Mouse (Mus musculus) G1E (cell line): ENCODE data around the gene Fbxo11. TPM values are rescaled to one million over a fixed set of nuclear protein-coding genes. Genes with fewer than 3 reads are reported as not detected.
"Not testable (repeated sequence)": the region's sequence is repeated elsewhere in the genome, so short reads cannot be mapped to it uniquely, and the experiment has no call there.

Experiments used
- ATAC-seq: 2 replicates; pipeline ENCODE4 v1.8.0; 2016; ENCODE audit warnings: mild to moderate bottlenecking; ENCODE audit not compliant: insufficient number of reproducible peaks, poor library complexity, low FRiP score, severe bottlenecking; ENCODE audit errors: extremely low read depth
- DNase-seq: peaks from one replicate; pipeline ENCODE4 v3.0.0; 2012; ENCODE audit warnings: low spot score
- H3K27me3 ChIP-seq: 2 replicates; pipeline ENCODE4 v1.6.1; 2012; ENCODE audit warnings: mild to moderate bottlenecking, low read length, inconsistent platforms; ENCODE audit not compliant: insufficient read depth
- H3K36me3 ChIP-seq: replicated peaks from 2 replicates; pipeline ENCODE3; 2012; ENCODE audit warnings: mild to moderate bottlenecking, inconsistent platforms
- H3K4me1 ChIP-seq: 2 replicates; pipeline ENCODE4 v1.6.1; 2012; ENCODE audit warnings: low read depth, low read length, inconsistent platforms, mixed read lengths; ENCODE audit not compliant: insufficient read depth
- H3K4me3 ChIP-seq: 2 replicates; pipeline ENCODE4 v1.5.1; 2012; ENCODE audit warnings: low read depth, mild to moderate bottlenecking, inconsistent platforms, low read length, moderate library complexity, mixed read lengths
- H3K9me3 ChIP-seq: replicated peaks from 2 replicates; pipeline ENCODE4 v1.6.1; 2012; ENCODE audit warnings: inconsistent platforms
- CTCF ChIP-seq: IDR thresholded peaks from 2 replicates; pipeline ENCODE4 v1.5.1; 2012; ENCODE audit warnings: low read depth, low read length, inconsistent platforms, mixed read lengths
- GATA1 ChIP-seq: IDR thresholded peaks from 2 replicates; pipeline ENCODE4 v1.6.1; 2012; ENCODE audit warnings: borderline replicate concordance, low read length, inconsistent platforms, mixed read lengths
- GATA2 ChIP-seq: IDR thresholded peaks from 2 replicates; pipeline ENCODE4 v1.6.1; 2012; ENCODE audit warnings: low read depth, low read length, inconsistent platforms, borderline replicate concordance
- POLR2AphosphoS5 ChIP-seq: IDR thresholded peaks from 2 replicates; pipeline ENCODE4 v1.6.1; 2012; ENCODE audit warnings: low read depth, low read length, inconsistent platforms; ENCODE audit not compliant: insufficient replicate concordance
- TAL1 ChIP-seq: conservative IDR thresholded peaks from 2 replicates; pipeline ENCODE4 v1.6.1; 2012; ENCODE audit warnings: low read depth, low read length, inconsistent platforms, mixed read lengths
- polyA plus RNA-seq: library from polyadenylated mRNA; stranded (reverse); fragments of >175 nt; gene quantifications from 2 replicates; pipeline ENCODE4 v1.2.3, GENCODE M21; 2012
- total RNA-seq, 2 experiments: library from RNA; stranded (forward) in 1 of 2; stranded (reverse) in 1 of 2; fragments of 200-1000 nt in 1 of 2; fragments of >200 nt in 1 of 2; fragmentation: Nextera tagmentation in 1 of 2; gene quantifications; 2 replicates each; pipeline ENCODE4 v1.2.3; 2014 to 2017

The Fbxo11 gene
- total and polyA plus RNA-seq, 3 experiments, result 2.9 to 78.7 (median 25.8) TPM

DNA sequence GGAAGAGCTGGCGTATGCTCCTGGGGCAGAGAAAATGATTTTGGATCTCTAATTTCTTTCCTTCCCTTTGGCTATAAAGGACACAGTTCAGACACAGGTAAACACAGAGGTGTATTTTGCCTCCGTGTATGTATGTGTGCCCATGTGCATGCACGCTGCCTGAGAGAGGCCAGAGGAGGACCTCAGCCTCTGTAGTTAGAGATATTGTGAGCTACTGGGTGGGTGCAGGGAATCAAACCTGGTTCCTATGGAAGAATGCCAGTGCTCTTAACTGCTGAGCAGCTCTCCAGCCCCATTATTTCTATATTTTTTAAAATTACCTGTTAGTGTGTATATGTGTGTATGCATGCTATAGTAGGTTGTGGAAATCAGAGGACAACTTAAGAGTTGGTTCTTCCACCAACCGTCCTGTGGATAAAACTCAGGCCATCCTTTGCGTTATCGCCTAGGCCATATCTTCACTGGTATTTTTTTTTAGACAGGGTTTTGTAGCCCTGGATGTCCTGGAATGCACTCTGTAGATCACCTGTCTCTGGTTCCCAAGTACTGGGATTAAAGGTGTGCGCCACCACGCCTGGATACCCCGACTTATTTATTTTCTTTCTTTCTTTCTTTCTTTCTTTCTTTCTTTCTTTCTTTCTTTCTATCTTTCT is 88.8 kb downstream of the Fbxo11 start:
- H3K9me3 ChIP-seq, result peaks cover 12% of the 10 kb centered on the region
- peak overlapping the region; percentile 96 for H3K4me3 ChIP-seq
- H3K36me3 ChIP-seq, result peaks cover 38% of the 10 kb centered on the region
- DNase-seq (no peak), ATAC-seq (0 out of 2 replicates have a peak, but pooled peaks have one; percentile 17)
- no peaks in the 10 kb centered on the region for H3K27me3 ChIP-seq
- no peak for TF ChIP-seq TAL1
- TF ChIP-seq POLR2AphosphoS5, result no peak
- no peak for TF ChIP-seq GATA2
- no peak for TF ChIP-seq CTCF
- no peak for TF ChIP-seq GATA1
- peaks cover 58% of the 10 kb centered on the region for H3K4me1 ChIP-seq

DNA sequence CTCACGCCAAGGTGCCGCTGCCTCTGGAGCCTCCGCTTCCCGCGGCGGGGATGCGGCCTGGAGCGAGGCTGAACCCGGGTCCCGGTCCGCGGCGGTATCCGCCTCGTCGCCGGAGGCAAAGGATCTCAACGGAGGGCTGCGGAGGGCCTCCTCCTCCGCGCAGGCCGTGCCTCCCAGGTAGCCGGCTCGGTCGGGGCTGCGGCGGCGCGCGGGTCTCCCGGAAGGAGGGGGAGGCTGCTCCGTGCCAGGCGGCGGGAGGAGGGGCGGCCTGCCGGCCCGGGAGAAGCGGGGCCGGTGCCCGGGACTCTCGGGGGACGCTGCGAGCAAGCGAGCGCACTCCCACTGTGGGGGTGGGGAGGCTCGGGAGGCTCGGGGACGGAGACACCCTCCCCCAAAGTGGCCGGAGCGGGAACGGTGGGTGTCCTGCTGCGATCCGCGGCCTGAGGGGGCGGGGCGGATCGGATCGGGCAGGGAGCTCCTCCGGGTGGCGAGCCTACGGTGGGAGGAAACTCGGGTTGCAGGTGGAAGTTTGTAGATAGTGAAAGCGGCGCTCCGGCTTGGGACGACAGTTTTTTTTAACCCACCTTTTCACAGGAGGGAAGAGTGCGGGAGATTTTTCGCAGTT is 89.8 kb downstream of the Fbxo11 start:
- DNase-seq (peak; percentile 58), ATAC-seq (peak; percentile 12; the same call in 1 of the 2 replicates)
- no peaks in the 10 kb centered on the region for H3K27me3 ChIP-seq
- TF ChIP-seq POLR2AphosphoS5 (no peak), GATA1 (no peak), GATA2 (no peak), TAL1 (no peak)
- H3K4me3 ChIP-seq, result peak overlapping the region; percentile 96
- peaks cover 51% of the 10 kb centered on the region for H3K4me1 ChIP-seq
- peaks cover 12% of the 10 kb centered on the region for H3K9me3 ChIP-seq
- H3K36me3 ChIP-seq, result peaks cover 29% of the 10 kb centered on the region

DNA sequence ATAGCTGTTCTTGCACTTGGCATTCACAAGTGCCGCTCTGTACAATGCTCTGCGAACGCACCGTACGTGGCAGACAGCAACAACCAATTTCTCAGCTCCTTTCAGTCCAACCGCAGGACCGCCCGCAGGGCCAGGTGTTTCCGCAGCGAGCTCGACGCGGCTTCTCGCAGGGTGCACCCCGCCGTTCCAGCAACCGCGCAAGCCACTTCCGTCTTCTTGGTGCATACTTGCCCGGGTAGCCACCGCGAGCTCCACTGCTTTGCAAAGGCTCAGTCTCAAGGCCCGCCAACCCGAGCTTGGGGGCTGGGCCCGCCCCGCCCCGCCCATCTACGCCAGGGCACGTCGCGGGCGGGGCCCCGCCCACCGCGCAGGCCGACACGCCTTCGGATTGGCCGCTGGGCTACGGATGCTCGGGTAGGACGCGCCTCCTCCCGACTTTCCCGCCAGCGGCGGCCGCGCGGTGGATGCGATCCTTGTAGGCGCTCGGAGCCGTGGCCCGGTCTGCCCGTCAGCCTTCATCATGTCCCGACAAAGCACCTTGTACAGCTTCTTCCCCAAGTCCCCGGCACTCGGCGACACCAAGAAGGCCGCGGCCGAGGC is 90.4 kb downstream of the Fbxo11 start, which contains the start of gene Msh6:
TSS of gene Msh6 (plus strand) at position 434 of the 600 bp plus-strand sequence.
- peaks cover 48% of the 10 kb centered on the region for H3K4me1 ChIP-seq
- DNase-seq, result peak; percentile 90
- ATAC-seq, result peak; percentile 84
- H3K4me3 ChIP-seq, result peak within 1 kb of the TSS; percentile 96
- no peaks in the 10 kb centered on the region for H3K27me3 ChIP-seq
- TF ChIP-seq GATA1 (no peak), TAL1 (no peak), POLR2AphosphoS5 (no peak), GATA2 (no peak)
- peaks cover 22% of the 10 kb centered on the region for H3K36me3 ChIP-seq
- peaks cover 12% of the 10 kb centered on the region for H3K9me3 ChIP-seq

DNA sequence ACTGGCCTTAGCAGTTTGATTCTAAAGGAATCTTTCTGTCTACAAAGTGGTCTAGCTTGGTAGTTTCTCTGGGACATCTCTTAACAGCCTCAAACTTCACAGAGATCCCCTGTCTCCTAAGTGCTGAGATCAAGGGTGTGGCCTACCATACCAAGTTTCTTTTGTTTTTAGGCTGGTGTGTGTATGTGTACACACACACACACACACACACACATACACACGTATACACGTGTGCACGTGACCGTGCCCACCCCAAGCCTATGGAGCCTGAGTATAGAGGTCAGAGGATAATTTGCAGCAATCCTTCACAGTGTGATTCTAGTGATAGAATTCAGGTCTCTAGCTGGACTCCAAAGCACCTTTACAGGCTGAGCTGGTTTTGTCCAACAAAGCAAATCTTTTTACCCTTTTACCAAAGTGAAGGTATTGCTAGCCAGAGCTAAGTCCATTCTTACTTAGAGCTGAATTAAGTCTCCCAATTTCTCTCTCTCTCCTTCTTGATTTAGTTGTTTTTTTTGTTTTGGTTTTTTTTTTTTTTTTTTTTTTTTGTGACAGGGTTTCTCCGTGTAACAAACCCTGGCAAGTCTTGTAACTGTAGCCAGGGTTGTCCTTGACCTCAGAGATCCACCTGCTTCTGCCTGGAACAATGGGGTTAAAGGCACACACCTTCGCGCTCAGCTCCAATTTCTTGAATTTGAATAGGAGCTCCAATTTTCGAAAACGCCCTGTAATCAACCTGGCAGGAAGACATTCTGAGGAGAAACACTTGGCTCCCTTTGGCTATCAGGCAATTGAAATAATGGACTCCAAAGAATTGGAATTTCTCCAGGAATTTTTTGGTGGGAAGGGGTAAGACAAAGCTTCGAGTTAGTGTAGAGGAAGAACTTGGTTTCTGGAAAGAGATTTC is 91.6 kb downstream of the Fbxo11 start:
- Histone ChIP-seq H3K4me3 (no peak overlapping the region), H3K4me1 (peaks cover 42% of the 10 kb centered on the region), H3K27me3 (no peaks in the 10 kb centered on the region), H3K9me3 (peaks cover 12% of the 10 kb centered on the region), H3K36me3 (peaks cover 15% of the 10 kb centered on the region)
- DNase-seq (no peak), ATAC-seq (no peak)
- TF ChIP-seq GATA2, result no peak
- no peak for TF ChIP-seq CTCF
- no peak for TF ChIP-seq POLR2AphosphoS5
- TF ChIP-seq TAL1, result no peak
- no peak for TF ChIP-seq GATA1

DNA sequence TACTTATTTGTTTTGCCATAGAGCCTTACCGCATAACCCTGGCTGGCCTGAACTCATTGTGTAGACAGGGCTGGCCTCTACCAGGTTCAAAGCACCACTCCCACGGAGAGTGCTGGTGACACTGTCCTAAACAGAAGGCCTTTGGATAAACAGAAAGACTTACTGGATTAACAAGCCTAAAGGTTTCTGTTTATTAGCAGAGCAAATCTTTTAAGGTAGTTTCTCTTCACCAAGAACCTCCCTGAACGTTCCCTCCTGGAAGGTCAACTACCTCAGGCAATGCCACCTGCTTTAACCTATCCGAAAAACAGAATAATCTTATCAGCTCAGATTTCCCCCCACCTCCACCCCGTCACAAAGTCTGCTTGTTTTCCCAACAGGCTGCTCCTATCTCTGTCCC is 92.2 kb downstream of the Fbxo11 start:
- Histone ChIP-seq H3K9me3 (peaks cover 12% of the 10 kb centered on the region), H3K27me3 (no peaks in the 10 kb centered on the region)

DNA sequence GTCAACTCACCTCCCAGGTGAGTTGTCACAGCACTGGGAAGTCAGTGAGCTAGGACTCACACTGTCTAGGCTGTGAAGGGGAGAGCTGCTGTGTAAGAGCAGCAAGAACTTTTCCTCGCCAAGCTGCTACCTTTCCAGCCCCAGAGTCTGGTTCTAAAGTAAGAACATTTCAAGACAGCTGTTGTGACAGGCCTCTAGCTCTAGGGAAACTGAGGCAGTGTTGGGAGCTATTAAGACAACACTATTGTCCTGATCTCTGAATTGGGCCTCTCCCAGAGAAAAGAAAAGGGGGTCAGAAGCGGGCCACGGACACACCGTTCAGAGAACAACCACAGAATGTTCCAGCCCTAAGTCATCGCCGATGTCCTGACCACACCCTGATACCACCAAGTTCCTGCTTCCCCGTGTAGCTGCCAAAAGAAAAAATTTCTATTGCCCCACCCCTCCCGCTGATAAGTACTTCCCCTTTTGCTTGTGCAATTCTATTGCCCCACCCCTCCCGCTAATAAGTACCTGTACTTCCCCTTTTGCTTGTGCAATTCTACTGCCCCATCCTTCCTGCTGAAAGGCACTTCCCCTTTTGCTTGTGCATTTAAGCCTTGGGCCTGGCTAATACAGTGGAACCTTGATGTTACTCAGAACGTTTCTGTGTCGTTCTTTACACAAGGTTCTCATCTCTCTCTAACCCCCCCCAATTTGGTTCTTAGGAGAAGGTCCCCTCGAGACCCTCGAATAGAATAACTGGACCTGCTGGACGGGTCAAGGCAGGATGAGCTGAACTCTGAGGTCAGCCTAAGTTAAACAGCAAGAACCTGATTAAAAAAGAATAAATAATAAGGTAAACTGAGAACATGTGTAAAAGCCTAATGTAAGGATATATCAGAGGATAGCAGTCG is 93.1 kb downstream of the Fbxo11 start:
- ATAC-seq, DNase-seq, H3K27me3 ChIP-seq, H3K36me3 ChIP-seq: not testable (repeated sequence)
- peaks cover 27% of the 10 kb centered on the region for H3K4me1 ChIP-seq
- H3K9me3 ChIP-seq, result peaks cover 12% of the 10 kb centered on the region
- peak overlapping the region; percentile 9; the same call in 1 of the 2 replicates for H3K4me3 ChIP-seq

More for the DNA sequence above, 92.2 kb downstream of the Fbxo11 start:
- no peak for TF ChIP-seq POLR2AphosphoS5
- no peak for TF ChIP-seq TAL1
- no peak for TF ChIP-seq GATA2
- Histone ChIP-seq H3K36me3 (peaks cover 9% of the 10 kb centered on the region), H3K4me1 (peaks cover 35% of the 10 kb centered on the region), H3K4me3 (no peak overlapping the region)
- DNase-seq, result no peak
- no peak for ATAC-seq

DNA sequence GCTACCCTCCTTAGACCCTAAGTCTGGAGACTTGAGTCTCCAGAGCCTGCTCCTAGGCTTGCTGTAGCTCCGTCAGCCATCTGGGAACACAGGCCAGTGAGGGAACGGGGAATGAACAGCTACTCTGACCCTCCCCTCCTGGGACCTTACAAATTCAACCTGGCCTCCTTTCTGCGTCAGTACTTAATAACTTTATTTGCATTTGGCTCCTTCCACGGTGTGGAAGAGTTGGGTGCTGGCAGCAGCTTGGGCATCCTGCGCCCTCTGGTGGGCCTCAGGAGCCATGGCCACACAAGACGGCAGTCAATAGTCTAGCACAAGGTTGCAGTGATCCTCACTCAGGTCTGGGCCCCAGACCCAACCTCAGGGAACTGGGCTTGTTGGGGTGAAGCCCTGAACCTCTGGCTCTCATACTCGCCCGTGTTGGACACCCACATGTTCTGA is 96.6 kb downstream of the Fbxo11 start:
- H3K9me3 ChIP-seq, result peaks cover 12% of the 10 kb centered on the region
- peaks cover 13% of the 10 kb centered on the region for H3K4me1 ChIP-seq
- H3K36me3 ChIP-seq, H3K27me3 ChIP-seq, H3K4me3 ChIP-seq, DNase-seq: not testable (repeated sequence)
- ATAC-seq, result peak; percentile 70
